Mouse (Mus musculus): Measurements from ENCODE around the gene Igf1r. TPM values are rescaled to one million over a fixed set of nuclear protein-coding genes. Genes with fewer than 3 reads are reported as not detected.
"Not testable (repeated sequence)": the region's sequence is repeated elsewhere in the genome, so short reads cannot be mapped to it uniquely, and the experiment has no call there.

Igf1r gene
- total RNA-seq, 2 experiments from 2014 or later = 17.9 to 21.3 TPM

DNA sequence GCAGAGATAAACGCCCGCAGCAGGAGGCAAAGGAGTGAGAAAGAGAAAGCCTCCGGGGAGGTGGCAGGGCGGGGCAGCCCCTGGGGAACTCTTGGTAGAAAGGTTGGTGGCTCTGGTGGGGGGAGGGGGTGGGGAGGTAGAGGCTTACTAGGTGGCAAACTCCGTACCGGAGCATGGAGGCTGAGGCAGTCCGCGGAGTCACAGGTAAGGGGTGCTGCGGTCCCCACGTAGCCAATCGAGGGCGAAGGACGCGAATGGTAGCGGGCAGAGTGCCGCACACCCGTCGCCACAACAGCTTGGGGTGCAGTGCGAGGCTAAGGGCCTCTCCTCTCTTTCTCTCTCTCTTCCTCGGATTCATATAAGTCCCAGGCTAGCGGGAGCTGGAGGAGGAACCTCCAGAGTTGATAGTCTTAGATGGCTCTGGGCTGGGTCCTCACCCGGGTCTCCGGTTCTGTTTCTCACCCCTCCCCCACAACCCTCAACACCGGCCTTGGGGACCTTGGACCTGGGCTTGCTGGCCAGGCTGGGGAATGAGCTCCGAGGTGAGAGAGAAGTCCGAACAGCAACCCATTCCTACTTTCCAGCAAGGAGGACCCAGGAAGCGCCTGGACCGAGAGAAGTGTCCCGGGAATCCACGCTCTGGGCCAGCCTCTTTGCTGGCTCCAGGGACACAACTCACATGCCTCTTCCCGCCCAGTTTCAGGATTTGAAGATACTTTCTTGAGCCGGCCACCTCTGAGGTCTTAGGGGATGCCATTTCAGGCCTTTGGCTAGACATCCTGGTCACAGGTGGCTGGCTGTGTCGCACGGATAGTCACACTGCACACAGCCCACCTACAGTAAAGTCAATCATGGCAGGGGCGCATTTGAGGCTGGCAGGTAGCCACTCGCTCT is 323.5 kb downstream of the Igf1r start:
- intact Hi-C loops (cut with DNase I) = no loop called here

DNA sequence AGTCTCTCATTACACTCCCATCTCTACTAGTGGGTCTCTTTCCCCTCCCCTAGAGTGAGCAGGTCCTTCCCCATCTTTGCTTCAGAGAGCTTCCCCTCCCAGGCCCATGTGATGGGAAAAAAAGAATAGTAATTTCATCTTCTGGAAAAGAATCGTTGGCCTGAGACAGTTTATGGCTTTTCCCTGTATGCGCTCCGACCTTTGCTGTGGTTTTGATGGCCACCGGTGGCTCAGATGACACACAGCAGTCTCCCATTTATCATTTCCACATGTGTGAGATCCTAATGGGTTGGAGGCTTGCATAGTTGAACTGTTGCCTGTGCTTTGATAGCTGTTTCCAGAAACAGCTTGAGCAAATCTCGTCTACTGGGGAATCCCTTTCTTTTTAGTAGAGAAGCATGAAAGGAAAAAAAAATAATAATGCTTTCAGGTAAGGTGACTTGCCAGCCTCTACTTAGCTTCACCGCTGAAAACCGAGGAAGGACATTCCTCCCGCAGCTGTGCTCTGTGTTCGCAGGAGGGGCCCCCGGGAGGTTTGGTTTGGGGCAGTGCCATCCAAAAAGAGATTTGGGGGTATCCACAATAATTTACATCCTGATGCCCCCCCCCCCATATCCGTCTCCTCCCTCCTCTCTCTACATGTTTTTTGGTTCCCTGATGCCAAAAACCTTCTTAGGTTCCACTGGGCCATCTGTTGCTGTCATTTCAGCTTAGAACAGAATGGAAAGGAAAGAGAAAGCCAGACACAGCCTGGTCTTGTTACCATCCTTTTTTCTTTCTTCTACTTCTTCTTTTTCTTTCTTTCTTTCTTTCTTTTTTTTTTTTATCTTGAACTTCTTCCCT is 324.6 kb downstream of the Igf1r start:
- no peak for DNase-seq
- intact Hi-C loops (cut with DNase I) = no loop called here

More for the DNA sequence above, 323.5 kb downstream of the Igf1r start:
- no peak for DNase-seq

DNA sequence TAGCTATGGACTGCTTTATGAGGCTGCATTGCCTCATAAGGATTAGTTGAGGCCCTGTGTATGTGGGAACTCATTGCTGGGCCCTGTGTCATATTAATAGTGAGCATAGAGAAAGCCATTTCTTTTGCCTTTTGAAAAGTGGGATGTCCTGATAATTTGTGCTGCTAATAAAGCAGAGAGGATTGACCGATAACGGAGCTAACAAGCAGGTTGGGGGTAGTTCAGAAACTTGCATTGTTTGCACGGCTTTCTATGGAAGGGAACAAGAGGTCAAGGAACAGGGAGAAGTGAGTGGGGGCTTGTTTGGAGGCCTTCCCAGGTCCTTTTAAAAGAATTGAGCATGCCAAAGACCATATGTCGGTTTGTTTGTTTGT is 325.3 kb downstream of the Igf1r start:
- intact Hi-C loops (cut with DNase I) = no loop called here
- DNase-seq = no peak

DNA sequence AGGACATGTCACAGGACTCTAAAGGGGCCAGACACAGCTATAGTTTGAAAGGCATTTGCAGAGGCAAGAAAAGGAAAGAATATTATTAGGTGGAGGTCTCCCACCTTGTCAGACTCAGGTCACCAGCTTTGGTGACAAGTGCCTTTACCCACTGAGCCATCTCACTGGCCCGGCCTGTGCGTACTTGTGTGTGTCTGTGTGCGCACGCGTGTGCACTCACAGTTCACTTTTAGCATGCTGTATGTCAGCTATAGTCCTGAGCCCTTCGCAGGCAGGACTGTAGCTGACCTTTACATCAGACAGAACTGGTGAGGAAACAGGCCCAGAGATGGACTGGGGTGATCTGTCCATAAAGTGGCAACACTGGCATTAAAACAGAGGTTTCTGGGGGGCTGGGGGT is 325.8 kb downstream of the Igf1r start:
- intact Hi-C loops (cut with DNase I) = no loop called here

DNA sequence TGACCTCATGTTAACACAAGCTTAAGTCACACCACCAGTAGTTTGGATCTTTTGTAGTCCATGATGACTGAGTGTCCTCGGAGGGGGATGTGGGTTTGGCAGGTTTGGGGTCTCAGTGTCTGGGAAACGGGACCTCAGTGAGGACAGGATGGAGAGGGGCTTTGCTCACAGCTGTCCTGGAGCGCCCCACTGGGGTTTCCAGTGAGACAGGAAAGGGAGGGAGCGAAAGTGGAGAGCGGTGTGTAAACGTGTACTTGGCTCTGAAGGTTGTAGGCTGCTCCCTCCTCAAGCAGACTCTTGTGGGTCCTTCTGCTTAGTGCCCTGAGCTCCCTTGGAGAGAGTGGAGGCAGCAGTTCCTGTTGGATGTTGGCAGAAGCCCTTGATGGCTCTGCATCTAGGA is 326.3 kb downstream of the Igf1r start:
- DNase-seq = no peak
- intact Hi-C loops (cut with DNase I) = no loop called here

More for the DNA sequence above, 325.8 kb downstream of the Igf1r start:
- DNase-seq = no peak

DNA sequence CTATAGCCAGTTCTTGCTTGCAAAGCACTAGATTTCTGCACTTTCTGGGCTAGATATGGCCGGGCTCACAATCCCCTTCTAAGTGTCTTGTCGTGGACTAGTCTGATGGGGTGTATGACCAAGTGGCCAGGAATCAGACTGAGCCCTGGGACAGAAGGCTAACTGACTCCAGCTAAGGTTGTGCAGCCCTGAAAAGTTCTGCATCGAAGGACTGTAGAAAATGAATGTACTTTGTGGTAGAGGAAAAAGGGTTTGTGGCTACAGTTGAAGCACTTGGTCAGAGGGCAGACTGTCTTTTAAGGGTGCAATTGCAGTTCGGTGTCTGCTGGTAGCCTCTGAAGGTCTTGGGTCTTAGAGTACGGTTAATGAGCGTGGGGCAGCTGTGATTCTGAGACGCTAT is 326.9 kb downstream of the Igf1r start:
- no peak for DNase-seq
- intact Hi-C loops (cut with DNase I) = no loop called here

DNA sequence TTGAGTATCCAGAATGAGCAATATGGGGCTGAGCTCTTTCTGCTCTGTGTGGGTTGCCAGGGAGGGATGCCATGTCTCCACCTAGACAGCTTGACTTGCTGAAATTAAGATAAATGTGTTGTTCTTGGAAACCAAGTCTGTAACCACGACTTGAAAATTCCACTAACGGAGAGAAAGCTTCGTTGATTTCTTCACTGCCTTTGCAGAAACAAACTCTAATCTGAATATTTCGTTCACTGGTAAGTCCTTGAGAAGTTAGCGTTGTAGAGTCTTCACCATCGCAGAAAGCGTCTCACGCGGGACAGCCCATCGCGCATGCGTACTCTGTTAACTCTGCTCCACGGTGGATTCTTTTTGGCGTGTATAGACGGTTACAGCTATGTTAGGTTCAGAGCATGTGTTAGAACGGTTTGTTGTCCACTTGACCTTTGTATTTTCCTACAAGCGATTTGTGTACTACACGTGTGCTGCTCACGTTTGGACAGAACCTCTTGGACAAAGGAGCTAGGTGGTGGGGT is 327.8 kb downstream of the Igf1r start:
- DNase-seq = no peak
- intact Hi-C loops (cut with DNase I) = no loop called here

DNA sequence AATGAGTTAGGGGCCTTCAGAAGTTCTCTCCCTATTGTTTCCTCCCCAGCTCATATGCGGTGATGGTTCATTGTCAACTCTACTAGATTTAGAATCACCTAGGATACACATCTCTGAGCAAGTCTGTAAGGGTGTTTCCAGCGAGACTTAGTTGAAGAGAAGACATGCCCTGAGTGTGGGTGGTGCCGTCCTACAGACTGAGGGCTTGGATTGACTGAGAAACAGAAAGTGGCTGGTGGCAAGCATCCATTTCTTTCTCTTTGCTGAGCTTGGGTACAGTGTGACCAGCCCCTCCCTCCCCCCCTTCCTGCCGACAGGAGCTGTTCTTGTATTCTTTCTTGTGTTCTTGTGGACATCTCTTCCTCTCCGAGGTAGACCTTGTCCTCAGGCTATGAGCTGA is 328.7 kb downstream of the Igf1r start:
- intact Hi-C loops (cut with DNase I) = no loop called here
- no peak for DNase-seq

DNA sequence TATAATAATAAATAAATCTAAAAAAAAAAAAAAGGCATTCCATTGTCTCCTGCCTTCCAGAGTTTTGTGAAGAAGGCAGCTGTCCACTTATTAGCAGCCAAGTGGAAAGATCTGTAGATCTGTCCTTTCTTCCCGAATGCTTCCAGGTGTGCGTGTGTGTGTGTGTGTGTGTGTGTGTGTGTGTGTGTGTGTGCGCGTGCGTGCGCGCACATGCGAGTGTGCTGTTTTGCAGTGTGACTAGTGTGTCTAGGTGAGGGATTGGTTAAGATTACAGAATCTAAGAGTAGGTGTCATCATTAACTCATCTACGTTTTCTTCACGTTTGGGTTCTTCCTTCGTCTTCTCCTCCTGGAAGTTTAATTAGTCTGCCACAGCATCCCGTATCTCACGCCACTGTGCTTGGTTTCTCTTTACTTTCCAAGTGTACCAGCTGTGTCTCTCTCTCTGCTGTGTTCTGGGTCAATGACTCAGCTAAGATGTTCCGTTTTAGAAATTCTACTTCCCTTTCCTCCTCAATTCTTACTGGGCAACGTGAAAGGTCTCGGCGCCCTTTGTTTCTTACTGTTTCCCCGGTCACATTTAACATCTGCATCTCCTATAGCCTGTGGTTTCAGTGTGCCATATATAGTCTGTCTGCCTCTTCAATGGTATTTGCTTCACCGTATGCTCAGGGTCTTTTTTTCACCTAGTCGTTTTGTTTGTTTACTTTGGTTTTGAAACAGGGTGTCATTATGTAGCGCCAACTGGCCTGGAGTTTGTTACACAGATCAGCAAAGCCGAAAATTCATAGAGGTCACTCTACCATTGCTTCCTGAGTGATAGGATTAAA is 329.9 kb downstream of the Igf1r start:
- intact Hi-C loops (cut with DNase I) = no loop called here
- DNase-seq = no peak

DNA sequence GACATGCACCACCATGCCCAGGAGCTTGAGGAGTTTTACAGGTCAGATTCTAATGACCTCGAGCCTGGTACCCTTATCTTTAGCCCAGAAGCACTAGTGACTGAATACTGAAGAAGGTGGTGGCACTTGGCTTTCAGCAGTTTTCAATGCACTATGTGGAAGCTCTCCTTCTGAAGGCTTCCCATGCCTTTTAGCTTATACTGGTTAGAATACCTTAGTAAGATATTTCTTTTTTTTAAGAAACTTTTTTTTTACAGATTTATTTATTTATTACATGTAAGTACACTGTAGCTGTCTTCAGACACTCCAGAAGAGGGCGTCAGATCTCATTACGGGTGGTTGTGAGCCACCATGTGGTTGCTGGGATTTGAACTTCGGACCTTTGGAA is 330.5 kb downstream of the Igf1r start:
- intact Hi-C loops (cut with DNase I) = not testable (repeated sequence)

More for the DNA sequence above, 330.5 kb downstream of the Igf1r start:
- DNase-seq = not testable (repeated sequence)

Other genes starting within 250 kb of the Igf1r start
- gene Synm, start 193.1 kb upstream of the Igf1r start, total RNA-seq (2021) = 1 to 10 TPM; 5.0 to 5.8 TPM